Mouse (Mus musculus) retina, postnatal 1 day (tissue): ENCODE data around the gene Etl4.

Experiments used
- DNase-seq: peaks from one replicate; pipeline ENCODE4 v3.0.0-alpha.2; 2012

The Etl4 gene

DNA sequence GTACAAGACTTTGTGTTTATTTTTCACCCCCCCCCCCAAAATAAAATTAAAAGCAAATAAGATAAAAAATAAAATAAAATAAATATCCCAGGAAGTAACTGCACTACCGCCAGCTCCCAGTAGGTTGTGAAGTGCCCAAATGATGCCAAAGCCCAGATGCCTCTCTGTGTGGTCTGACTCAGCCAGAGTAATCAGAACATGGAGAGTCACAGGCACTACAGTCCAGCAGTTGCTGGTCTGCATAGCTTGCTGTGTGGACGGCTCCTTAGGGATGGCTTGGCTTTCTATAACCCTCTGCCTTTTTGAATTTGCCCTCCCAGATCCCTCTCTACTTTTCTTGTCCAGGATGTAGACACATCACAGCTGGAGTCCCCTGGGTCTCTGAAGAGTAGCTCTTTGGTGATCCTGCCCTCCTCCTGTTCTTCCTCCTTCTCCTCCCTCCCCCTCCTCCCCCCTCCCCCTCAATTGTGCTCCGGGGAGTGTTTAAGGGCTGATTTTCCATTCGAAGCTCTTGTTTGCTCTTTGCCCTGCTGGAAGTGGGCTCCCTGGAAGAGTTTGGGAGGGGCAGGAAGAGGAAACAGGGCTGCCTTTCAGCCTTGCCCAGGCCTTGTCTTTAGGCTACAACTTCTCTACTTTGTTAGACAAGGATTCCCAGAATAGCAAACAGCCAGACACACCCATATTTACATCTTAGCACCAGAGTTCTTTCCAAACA lies 616.5 kb downstream of the Etl4 start:
- DNase-seq, result peak; percentile 45

DNA sequence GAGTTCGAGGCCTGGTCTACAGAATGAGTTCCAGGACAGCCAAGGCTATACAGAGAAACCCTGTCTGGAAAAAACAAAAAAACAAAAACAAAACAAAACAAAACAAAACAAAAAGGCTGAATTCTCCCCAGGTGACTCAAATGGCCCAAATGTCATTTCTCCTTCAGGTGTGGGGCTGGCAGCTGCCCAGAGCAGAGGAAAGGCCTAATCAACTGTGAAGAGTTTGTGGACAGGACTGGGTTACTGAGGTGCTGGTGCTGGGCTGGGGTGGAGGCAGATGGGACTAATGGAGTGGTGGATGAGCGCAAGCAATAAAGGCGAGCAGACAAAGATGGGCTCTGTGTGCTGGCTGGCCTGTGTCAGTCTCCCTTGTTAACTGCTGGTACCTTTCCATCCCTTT lies 617.3 kb downstream of the Etl4 start:
- no peak for DNase-seq

- DNase-seq, result no peak
These were observed 623.0 kb downstream of the Etl4 start for GRCm38 (mm10) chr2:20532623-20533022.

DNA sequence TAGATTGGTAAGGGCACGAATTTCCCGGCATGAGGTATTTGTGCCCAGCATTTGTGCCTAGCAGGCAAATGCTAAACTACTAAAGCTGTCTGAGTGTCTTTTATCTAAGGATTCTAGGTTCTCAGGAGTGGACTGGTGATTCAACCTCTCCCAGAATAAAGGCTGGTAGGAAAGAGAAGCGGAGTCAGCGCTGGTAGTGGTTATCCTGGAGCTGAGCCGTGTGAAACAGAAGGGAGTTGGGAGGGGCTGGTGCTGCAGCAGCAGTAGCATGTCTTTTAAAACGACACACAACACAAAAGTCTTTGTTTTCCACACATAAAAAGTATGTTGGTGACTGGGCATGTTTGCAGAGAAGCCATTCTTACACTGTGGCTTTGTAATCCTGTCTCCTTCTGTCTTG lies 628.2 kb downstream of the Etl4 start:
- no peak for DNase-seq

DNA sequence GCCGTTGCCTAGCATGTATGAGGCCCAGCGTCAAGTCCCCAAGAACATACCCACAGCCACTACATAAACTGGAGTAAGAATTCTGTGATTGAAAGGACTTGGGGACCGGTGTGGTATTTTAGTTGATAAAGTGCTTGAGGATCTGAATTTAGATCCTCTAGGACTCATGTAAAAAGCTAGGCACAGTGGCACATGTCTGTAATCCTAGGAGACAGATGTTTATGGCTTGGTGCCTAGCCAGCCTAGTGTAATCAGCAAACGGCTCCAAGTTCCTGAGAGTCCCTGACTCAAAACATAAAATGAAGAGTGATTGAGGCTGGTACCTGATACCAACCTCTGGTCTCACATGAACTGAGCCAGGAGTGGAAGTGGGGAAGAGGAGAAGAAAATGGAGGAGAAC lies 629.3 kb downstream of the Etl4 start:
- DNase-seq, result no peak

DNA sequence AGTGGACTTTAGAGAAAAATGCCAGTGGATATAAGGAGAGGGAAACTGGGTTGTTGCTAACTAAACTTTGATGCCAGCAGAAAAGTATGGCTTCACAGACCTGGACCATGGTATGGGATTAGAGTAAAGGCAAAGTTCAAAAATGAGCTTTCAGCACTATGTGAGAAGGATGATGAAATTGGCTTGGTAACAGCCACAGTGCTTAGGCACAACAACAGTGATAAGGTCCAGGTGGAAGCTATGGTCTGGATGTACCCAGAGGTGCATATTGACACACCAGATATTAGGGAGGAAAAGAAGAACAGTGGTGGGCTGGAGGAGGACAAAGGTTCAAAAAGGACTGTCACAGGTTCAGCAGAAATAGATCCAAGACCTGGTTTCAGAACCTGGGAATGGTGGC lies 631.7 kb downstream of the Etl4 start:
- DNase-seq, result no peak

DNA sequence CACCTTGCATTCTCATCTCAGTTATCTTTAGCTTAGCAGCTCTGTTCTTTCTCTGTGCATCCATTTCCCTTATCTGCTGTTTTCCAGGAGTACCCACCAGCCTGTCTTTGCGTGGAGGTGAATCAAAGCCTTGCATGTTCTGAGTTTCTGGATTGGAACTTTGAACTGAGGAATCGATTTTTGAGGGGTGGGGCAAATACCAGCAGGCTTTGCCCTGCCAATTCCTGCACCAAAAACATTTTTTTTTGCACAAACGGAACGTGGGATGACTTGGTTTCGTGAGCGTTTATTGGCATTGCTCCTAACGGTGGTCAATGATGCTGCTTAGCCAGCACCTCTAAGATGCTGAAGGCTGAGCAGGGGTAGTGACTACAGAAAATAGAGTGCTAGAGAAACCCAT lies 632.7 kb downstream of the Etl4 start:
- DNase-seq, result no peak

DNA sequence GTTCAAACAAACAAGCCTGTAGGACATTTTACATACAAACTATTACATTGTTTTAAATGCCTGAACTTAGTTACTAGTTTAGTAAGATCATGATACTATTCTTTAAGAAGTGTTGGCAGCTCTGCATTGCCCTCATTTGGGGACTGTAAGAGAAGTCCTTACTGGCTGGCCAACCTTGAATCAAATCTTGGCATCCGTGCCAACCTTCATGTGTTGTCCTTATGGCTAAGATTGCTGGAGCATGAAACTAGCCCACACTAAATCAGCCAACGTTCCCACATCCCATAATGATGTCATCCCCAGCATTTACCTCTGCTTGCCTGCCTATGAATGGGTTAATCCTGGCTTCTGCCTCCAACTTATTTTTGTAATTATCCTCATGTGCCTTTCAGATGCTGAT lies 636.0 kb downstream of the Etl4 start:
- DNase-seq, result peak; percentile 48

GRCm38 (mm10) chr2:20546496-20547348 lies 637.1 kb downstream of the Etl4 start:
- DNase-seq, result peak; percentile 39

- DNase-seq, result peak; percentile 23
These were observed 637.7 kb downstream of the Etl4 start for GRCm38 (mm10) chr2:20547349-20547677.

GRCm38 (mm10) chr2:20547686-20548624 lies 638.4 kb downstream of the Etl4 start:
- DNase-seq, result peak; percentile 44

DNA sequence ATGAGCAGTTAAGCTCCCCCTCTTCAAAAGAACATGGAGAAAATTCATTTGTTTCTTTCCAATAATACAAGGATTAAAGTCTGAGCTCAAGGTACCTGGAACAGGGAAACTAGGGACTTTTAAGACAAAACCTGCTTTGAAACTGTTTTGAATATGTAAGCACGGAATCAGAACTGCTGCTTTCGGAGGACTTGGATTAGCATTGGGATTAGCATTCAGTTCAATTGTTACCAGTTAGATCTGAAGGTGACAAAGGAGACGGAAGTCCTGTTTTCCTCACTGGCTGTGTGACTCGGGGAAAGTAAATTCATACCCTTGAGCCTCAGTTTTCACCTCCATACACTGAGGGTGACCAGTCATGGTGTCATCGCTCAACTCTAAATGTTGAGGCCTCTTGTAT lies 639.5 kb downstream of the Etl4 start:
- no peak for DNase-seq

GRCm38 (mm10) chr2:20549996-20550395 lies 640.4 kb downstream of the Etl4 start:
- no peak for DNase-seq

GRCm38 (mm10) chr2:20555706-20556105 lies 646.1 kb downstream of the Etl4 start:
- no peak for DNase-seq

DNA sequence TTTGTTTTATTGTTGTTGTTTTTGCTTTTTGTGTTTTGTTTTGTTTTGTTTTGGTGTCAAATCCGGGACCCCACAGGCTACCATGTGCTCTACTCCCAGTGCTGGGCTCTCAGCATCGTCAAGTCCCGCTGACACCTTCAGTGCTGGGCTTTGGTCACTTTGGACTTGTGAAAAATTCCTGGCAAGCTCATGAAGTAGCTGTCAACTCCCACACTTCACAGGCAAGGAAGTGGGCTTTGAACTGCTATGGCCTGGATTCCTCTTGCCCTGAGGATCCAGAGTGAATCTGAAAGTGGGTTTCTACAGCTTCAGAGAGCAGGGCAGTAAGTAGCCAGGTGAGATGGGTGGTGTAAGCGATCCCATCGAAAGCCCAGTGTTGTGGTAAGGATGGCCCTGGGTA lies 649.5 kb downstream of the Etl4 start:
- DNase-seq, result no peak

GRCm38 (mm10) chr2:20559723-20560122 lies 650.1 kb downstream of the Etl4 start:
- DNase-seq, result no peak

DNA sequence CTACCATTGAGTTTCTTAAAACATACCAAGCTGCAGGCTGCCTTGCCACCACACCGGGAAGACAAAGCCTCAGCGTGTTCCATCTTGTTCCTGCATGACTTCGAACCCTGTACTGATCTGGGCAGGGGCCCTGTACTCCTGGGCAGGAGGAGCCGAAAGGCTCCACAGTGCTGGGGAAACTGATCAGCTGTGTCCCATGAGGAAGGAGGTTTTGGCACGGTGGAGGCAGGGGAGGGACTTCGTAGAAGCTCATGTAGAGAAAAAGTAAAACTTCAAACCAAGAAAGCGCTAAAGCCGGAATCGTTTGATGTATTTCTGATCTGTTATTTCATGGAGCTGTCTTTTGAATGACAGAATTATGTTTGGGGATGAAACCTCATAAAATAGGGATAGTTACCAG lies 651.0 kb downstream of the Etl4 start:
- no peak for DNase-seq

DNA sequence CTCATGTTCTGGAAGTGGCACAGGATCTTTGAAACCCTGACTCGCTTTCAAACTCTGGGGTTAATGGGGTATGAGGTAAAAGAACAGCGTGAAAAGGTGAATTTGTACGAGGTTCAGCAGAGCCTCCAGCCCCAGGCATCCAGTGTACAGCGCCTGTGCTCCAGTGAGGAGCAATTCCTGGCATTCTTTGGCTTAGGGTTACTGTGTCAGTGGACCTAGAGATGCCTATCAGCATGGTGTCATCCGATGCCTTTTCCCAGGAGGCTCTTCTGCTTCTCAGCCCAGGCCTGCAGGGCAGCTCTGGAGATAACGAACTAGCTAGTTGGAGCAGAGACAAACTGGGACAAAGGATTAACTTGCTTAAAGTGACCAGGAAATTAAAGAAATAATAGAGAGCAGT lies 653.5 kb downstream of the Etl4 start:
- peak; percentile 10 for DNase-seq

DNA sequence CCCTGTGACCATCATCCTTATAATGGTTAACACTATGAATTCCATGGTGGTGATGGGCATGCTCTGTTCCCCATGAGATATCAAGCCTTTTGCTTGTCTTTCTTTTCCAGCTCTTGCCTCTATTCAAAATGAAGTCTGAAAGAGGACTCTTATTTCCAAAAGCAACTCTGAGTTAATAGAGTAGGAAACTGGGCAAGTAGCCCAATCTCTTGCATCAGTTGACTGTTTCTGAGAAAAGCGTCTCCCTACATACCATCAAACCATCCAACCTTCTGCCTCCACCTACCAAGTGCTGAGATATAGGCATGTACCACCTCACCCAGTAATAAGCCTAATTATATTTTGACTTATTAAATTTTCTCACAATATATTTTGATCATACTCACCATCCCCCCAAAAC lies 658.9 kb downstream of the Etl4 start:
- DNase-seq, result no peak

DNA sequence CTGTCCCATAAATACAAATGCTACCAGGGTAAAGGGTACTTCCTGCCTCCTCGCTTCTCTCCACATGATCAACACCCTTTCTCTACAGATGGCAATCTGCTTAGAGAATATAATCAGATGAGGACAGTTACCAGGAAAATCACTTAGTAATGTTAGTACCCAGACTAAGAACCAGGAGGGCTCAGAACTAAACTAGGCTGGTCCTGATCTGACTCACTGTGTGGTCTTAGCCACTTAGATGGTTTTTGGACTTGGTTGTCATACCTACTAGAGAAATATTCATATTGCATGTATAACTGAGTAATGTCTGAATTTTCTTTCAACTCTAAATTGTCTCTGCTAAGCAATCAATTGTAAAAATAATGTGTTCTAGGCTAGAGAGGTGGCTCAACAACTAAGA lies 662.4 kb downstream of the Etl4 start:
- DNase-seq, result no peak

- no peak for DNase-seq
These were observed 670.8 kb downstream of the Etl4 start for GRCm38 (mm10) chr2:20580331-20580730.

DNA sequence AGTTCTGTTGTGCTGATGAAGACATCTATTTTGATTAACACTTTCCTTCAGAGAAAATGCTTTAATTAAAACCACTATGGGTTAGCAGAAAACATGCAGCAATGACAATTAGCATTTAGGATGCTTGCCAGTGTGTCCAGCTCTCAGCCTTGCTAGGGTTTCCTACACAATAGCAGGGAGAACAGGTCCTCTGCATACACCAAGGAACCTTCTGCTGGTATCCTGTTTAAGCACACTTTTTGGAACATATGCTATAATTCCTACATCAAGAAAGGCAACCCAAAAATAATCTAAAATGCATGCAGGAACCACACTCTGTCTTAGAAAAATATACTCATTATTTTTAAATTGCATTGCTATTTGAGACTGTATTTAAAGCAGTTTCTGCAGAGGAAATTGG lies 673.5 kb downstream of the Etl4 start:
- no peak for DNase-seq

DNA sequence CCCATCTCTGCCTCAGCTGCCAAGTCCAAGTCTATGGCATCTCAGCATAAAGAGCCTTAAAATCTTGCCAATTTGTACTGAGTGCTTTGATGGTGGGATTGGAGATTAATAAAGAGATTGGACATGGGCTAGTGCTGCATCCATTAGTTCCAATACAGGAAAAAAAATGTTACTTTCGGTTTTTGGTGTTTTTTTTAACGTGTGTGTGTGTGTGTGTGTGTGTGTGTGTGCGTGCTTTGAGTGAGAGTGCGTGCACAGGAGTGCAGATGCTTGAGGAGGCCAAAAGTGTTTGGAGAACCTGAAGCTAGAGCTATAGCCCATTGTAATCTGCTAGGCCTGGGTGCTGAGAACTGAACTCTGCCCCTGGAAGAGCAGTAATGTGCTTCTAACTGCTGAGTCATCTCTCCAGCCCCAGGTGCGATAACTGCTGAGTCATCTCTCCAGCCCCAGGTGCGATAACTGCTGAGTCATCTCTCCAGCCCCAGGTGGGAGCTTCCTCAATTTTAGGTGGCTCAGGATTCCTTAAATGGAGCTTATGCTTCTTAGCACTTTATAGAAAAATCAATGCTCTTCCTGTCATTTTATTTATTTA lies 674.1 kb downstream of the Etl4 start:
- no peak for DNase-seq
